Mouse (Mus musculus): Measurements from ENCODE around the gene Ddx39b. TPM values are rescaled to one million over a fixed set of nuclear protein-coding genes. Genes with fewer than 3 reads are reported as not detected.

Ddx39b gene
- 347 and 431 TPM in 2 replicates for polyA plus RNA-seq (2014; fragmentation: Nextera tagmentation; extraction: Ambion mirVana)

GRCm38 (mm10) chr17:35241305-35242014 is at the start of gene Ddx39b:
Gene Ddx39b (plus strand): TSS chr17:35241746.
- peak within 1 kb of the TSS; percentile 96 for H3K4me3 ChIP-seq (ENCODE audit: low read depth, low read length)
- no peaks in the 10 kb centered on the region for H3K9me3 ChIP-seq (ENCODE audit: control insufficient read depth, low read length)
- peaks cover 36% of the 10 kb centered on the region for H3K36me3 ChIP-seq (ENCODE audit: control insufficient read depth, insufficient read depth, low read length)
- peaks cover 21% of the 10 kb centered on the region for H3K4me1 ChIP-seq (ENCODE audit: control insufficient read depth, insufficient read depth, low read length)
- peak; percentile 93 for ATAC-seq (ENCODE audit: low read depth)
- WGBS: under 1% methylated on average over 49 of the region's 69 CpGs
- H3K27me3 ChIP-seq (replicated peaks; ENCODE audit: control insufficient read depth, insufficient read depth, low read length): no peaks in the 10 kb centered on the region
- DNase-seq (ENCODE audit: low spot score): peak; percentile 99
- peak within 1 kb of the TSS; percentile 100 for H3K9ac ChIP-seq (ENCODE audit: low read depth, low read length)
- H3K4me2 ChIP-seq (ENCODE audit: low read depth, low read length): peak within 1 kb of the TSS; percentile 86
- H3K27ac ChIP-seq (replicated peaks; ENCODE audit: low read depth, low read length): peak within 1 kb of the TSS; percentile 99

- no peak for ATAC-seq (ENCODE audit: low read depth)
- Histone ChIP-seq H3K27me3 (replicated peaks; ENCODE audit: control insufficient read depth, insufficient read depth, low read length) (peaks cover 30% of the 10 kb centered on the region), H3K4me3 (ENCODE audit: low read depth, low read length) (no peak overlapping the region), H3K4me1 (ENCODE audit: control insufficient read depth, insufficient read depth, low read length) (peaks cover 11% of the 10 kb centered on the region; the same call in 1 of the 2 replicates), H3K36me3 (ENCODE audit: control insufficient read depth, insufficient read depth, low read length) (no peaks in the 10 kb centered on the region), H3K9me3 (ENCODE audit: control insufficient read depth, low read length) (no peaks in the 10 kb centered on the region), H3K27ac (replicated peaks; ENCODE audit: low read depth, low read length) (no peak overlapping the region), H3K9ac (ENCODE audit: low read depth, low read length) (no peak overlapping the region), H3K4me2 (ENCODE audit: low read depth, low read length) (no peak overlapping the region)
- 77% methylated on average over 5 of the region's 5 CpGs for WGBS
- DNase-seq (ENCODE audit: low spot score): no peak
Measured at GRCm38 (mm10) chr17:35192924-35193323, 48.6 kb upstream of the Ddx39b start.

GRCm38 (mm10) chr17:35193881-35194843 is 47.4 kb upstream of the Ddx39b start, which contains the start of gene Ltb:
Gene Ltb (plus strand): TSS chr17:35194439.
- Histone ChIP-seq H3K27me3 (replicated peaks; ENCODE audit: control insufficient read depth, insufficient read depth, low read length) (peaks cover 35% of the 10 kb centered on the region), H3K4me3 (ENCODE audit: low read depth, low read length) (peak within 1 kb of the TSS; percentile 46), H3K9me3 (ENCODE audit: control insufficient read depth, low read length) (no peaks in the 10 kb centered on the region), H3K27ac (replicated peaks; ENCODE audit: low read depth, low read length) (no peak within 1 kb of the TSS), H3K4me2 (ENCODE audit: low read depth, low read length) (peak within 1 kb of the TSS; percentile 83), H3K9ac (ENCODE audit: low read depth, low read length) (peak within 1 kb of the TSS; percentile 60), H3K4me1 (ENCODE audit: control insufficient read depth, insufficient read depth, low read length) (peaks cover 11% of the 10 kb centered on the region; the same call in 1 of the 2 replicates), H3K36me3 (ENCODE audit: control insufficient read depth, insufficient read depth, low read length) (no peaks in the 10 kb centered on the region)
- no peak for DNase-seq (ENCODE audit: low spot score)
- 57% methylated on average over 28 of the region's 28 CpGs for WGBS
- no peak for ATAC-seq (ENCODE audit: low read depth)

- 43% methylated on average over 18 of the region's 19 CpGs for WGBS
- H3K4me1 ChIP-seq (ENCODE audit: control insufficient read depth, insufficient read depth, low read length): peaks cover 11% of the 10 kb centered on the region; the same call in 1 of the 2 replicates
- ATAC-seq (ENCODE audit: low read depth) (0 out of 2 replicates have a peak, but pooled peaks have one; percentile 31), DNase-seq (ENCODE audit: low spot score) (no peak)
- peak overlapping the region; percentile 46 for H3K4me3 ChIP-seq (ENCODE audit: low read depth, low read length)
- H3K9ac ChIP-seq (ENCODE audit: low read depth, low read length): peak overlapping the region; percentile 60
- peak overlapping the region; percentile 83 for H3K4me2 ChIP-seq (ENCODE audit: low read depth, low read length)
- no peak overlapping the region for H3K27ac ChIP-seq (replicated peaks; ENCODE audit: low read depth, low read length)
- H3K9me3 ChIP-seq (ENCODE audit: control insufficient read depth, low read length): no peaks in the 10 kb centered on the region
- no peaks in the 10 kb centered on the region for H3K36me3 ChIP-seq (ENCODE audit: control insufficient read depth, insufficient read depth, low read length)
- peaks cover 37% of the 10 kb centered on the region for H3K27me3 ChIP-seq (replicated peaks; ENCODE audit: control insufficient read depth, insufficient read depth, low read length)
Measured at GRCm38 (mm10) chr17:35194844-35195630, 46.5 kb upstream of the Ddx39b start.

- WGBS: 1% methylated on average over 50 of the region's 66 CpGs
- Histone ChIP-seq H3K36me3 (ENCODE audit: control insufficient read depth, insufficient read depth, low read length) (no peaks in the 10 kb centered on the region), H3K9me3 (ENCODE audit: control insufficient read depth, low read length) (no peaks in the 10 kb centered on the region), H3K4me1 (ENCODE audit: control insufficient read depth, insufficient read depth, low read length) (peaks cover 11% of the 10 kb centered on the region; the same call in 1 of the 2 replicates), H3K4me2 (ENCODE audit: low read depth, low read length) (peak overlapping the region; percentile 83), H3K4me3 (ENCODE audit: low read depth, low read length) (peak overlapping the region; percentile 46), H3K27me3 (replicated peaks; ENCODE audit: control insufficient read depth, insufficient read depth, low read length) (peaks cover 37% of the 10 kb centered on the region), H3K9ac (ENCODE audit: low read depth, low read length) (peak overlapping the region; percentile 60), H3K27ac (replicated peaks; ENCODE audit: low read depth, low read length) (no peak overlapping the region)
- DNase-seq (ENCODE audit: low spot score): peak; percentile 77
- peak; percentile 92 for ATAC-seq (ENCODE audit: low read depth)
Measured at GRCm38 (mm10) chr17:35195631-35196320, 45.8 kb upstream of the Ddx39b start.

GRCm38 (mm10) chr17:35196321-35196641 is 45.3 kb upstream of the Ddx39b start:
- H3K4me3 ChIP-seq (ENCODE audit: low read depth, low read length): peak overlapping the region; percentile 46
- H3K9me3 ChIP-seq (ENCODE audit: control insufficient read depth, low read length): no peaks in the 10 kb centered on the region
- peaks cover 11% of the 10 kb centered on the region; the same call in 1 of the 2 replicates for H3K4me1 ChIP-seq (ENCODE audit: control insufficient read depth, insufficient read depth, low read length)
- no peak overlapping the region for H3K27ac ChIP-seq (replicated peaks; ENCODE audit: low read depth, low read length)
- no peaks in the 10 kb centered on the region for H3K36me3 ChIP-seq (ENCODE audit: control insufficient read depth, insufficient read depth, low read length)
- DNase-seq (ENCODE audit: low spot score) (no peak), ATAC-seq (ENCODE audit: low read depth) (no peak)
- peak overlapping the region; percentile 83 for H3K4me2 ChIP-seq (ENCODE audit: low read depth, low read length)
- peak overlapping the region; percentile 60; the same call in 1 of the 2 replicates for H3K9ac ChIP-seq (ENCODE audit: low read depth, low read length)
- peaks cover 37% of the 10 kb centered on the region for H3K27me3 ChIP-seq (replicated peaks; ENCODE audit: control insufficient read depth, insufficient read depth, low read length)
- WGBS: 29% methylated on average over 9 of the region's 9 CpGs

GRCm38 (mm10) chr17:35197126-35197525 is 44.4 kb upstream of the Ddx39b start:
- Histone ChIP-seq H3K27me3 (replicated peaks; ENCODE audit: control insufficient read depth, insufficient read depth, low read length) (peaks cover 37% of the 10 kb centered on the region), H3K9me3 (ENCODE audit: control insufficient read depth, low read length) (no peaks in the 10 kb centered on the region), H3K4me2 (ENCODE audit: low read depth, low read length) (no peak overlapping the region), H3K9ac (ENCODE audit: low read depth, low read length) (no peak overlapping the region), H3K27ac (replicated peaks; ENCODE audit: low read depth, low read length) (no peak overlapping the region), H3K4me3 (ENCODE audit: low read depth, low read length) (no peak overlapping the region), H3K4me1 (ENCODE audit: control insufficient read depth, insufficient read depth, low read length) (peaks cover 11% of the 10 kb centered on the region; the same call in 1 of the 2 replicates), H3K36me3 (ENCODE audit: control insufficient read depth, insufficient read depth, low read length) (no peaks in the 10 kb centered on the region)
- DNase-seq (ENCODE audit: low spot score) (no peak), ATAC-seq (ENCODE audit: low read depth) (no peak)
- WGBS: 44% methylated on average over 4 of the region's 6 CpGs

Measured in embryonic facial prominence, embryonic 14.5 days (tissue).